Mouse (Mus musculus) testis, postnatal 10 days (tissue): ENCODE data around the gene Capn11.
A peak's percentile ranks its signal among the peaks of the same experiment; 100 is the strongest.

Experiments used
- DNase-seq: peaks from one replicate; pipeline ENCODE4 v3.0.0; 2021; ENCODE audit warnings: low spot score

The Capn11 gene

DNA sequence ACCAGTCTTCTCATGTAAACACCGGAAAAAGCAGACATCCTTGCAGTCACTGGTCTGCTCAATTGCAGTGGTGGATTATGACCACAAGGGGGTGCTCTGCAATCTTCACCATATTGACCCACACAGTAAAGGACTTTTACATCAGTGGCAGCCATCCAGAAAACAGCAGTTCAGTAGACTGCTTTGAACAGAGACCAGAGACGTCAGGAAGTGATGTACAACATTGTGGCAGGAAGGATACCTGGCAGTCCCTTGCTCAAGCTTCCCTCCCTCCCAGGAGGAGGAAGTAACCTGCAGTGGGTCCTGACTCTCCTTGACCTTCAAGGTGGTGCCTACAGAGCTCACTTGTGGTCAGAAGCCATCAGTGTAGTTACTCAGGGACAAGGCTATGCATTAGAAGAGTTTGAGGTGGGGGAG, 77.5 kb downstream of the Capn11 start:
- peak; percentile 75 for DNase-seq

DNA sequence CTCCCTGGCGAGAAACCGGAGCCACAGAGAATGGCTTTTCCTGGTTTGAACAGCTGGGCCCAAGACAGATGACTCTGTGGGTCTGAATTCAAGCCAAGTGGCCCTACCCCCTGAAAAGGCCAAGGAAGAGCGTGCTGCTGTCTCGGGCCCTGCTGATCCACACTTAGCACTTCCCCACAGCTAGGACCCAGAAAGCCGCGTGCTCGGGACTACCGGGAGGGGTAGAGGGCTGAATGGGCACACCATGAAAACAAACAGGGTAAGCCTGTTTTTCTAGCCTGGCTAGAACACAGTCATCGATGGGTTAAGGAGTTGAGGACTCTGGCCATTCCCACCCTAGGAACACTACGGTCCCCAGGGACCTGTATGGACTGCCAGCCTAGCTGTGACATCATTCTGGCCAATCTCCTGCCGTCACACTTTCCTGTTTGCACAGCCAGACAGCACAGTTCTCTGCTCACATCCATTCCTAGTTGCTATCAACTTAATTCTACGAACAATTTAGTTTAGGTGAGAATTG, 78.1 kb downstream of the Capn11 start:
- no peak for DNase-seq
